Mouse (Mus musculus) CH12.LX (cell line): ENCODE results near the gene Olfr655.

Experiments
- MAX ChIP-seq: IDR thresholded peaks from 2 replicates; pipeline ENCODE4 v1.6.1; 2011; ENCODE audit warnings: low read length, improper control_type of control experiment
- POLR2AphosphoS2 ChIP-seq: IDR thresholded peaks from 2 replicates; pipeline ENCODE4 v1.6.1; 2011; ENCODE audit warnings: low read depth, low read length, improper control_type of control experiment
- TCF12 ChIP-seq: IDR thresholded peaks from 2 replicates; pipeline ENCODE4 v1.6.1; 2014; ENCODE audit warnings: low read depth, mild to moderate bottlenecking, inconsistent platforms, low read length, improper control_type of control experiment

DNA sequence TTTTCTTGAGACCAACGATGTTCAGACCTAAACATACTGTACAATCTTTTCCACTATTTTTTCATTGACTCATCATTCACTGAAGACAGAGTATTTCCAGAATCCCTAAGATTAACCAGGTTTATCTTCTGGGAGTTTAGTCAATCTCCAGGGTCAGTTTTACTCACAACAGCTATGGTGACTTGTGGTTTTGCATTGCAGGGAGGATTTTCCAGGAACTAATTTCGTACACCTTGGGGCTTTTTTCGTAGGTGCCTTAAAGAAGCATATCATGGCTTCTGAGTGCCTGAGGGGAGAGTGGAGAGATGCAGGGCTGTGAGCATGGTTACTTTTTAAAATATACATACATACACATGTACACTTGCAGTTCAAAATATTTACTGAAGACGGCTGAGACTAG, 14.9 kb downstream of the Olfr655 start, which contains the start of gene Olfr654:
- TF ChIP-seq MAX (no peak), TCF12 (no peak), POLR2AphosphoS2 (no peak)
